7 mouse cellular contexts compared by ENCODE assay signal in genomic region chr12:108292419-108292818, GRCm38 (mm10). TPM values are rescaled to one million over a fixed set of nuclear protein-coding genes. Genes with fewer than 3 reads are reported as not detected.
A peak's percentile ranks its signal among the peaks of the same experiment; 100 is the strongest.
DNase-seq lines count a peak whose midpoint lies in the region; ATAC-seq lines count a peak whose summit lies in the region.

No protein-coding gene starts in this region.

- H3K9ac ChIP-seq in lung, embryonic 15.5 days: no peak overlapping the region
- no peak overlapping the region for H3K9ac ChIP-seq in embryonic facial prominence, embryonic 11.5 days (replicated peaks; ENCODE audit: low read length)
- no peak overlapping the region for H3K9ac ChIP-seq in intestine, embryonic 15.5 days

- H3K4me2 ChIP-seq in lung, embryonic 15.5 days: peak overlapping the region; percentile 4
- no peak overlapping the region for H3K4me2 ChIP-seq in embryonic facial prominence, embryonic 11.5 days (ENCODE audit: low read depth, low read length)
- H3K4me2 ChIP-seq in intestine, embryonic 15.5 days (replicated peaks): peak overlapping the region; percentile 37

- WGBS in lung, embryonic 15.5 days: 11% methylated on average over 9 of the region's 9 CpGs
- 6% methylated on average over 9 of the region's 9 CpGs for WGBS in embryonic facial prominence, embryonic 11.5 days
- WGBS in intestine, embryonic 15.5 days: 27% methylated on average over 9 of the region's 9 CpGs

- H3K4me3 ChIP-seq in lung, embryonic 15.5 days: no peak overlapping the region
- H3K4me3 ChIP-seq in embryonic facial prominence, embryonic 11.5 days (ENCODE audit: low read depth, low read length): no peak overlapping the region
- H3K4me3 ChIP-seq in intestine, embryonic 15.5 days (replicated peaks): no peak overlapping the region

- H3K27me3 ChIP-seq in lung, embryonic 15.5 days: no peaks in the 10 kb centered on the region
- no peaks in the 10 kb centered on the region for H3K27me3 ChIP-seq in embryonic facial prominence, embryonic 11.5 days (ENCODE audit: control insufficient read depth, insufficient read depth, low read length)
- 0 out of 2 replicates have a peak, but pooled peaks cover 3% of the 10 kb centered on the region for H3K27me3 ChIP-seq in intestine, embryonic 15.5 days (replicated peaks)

- no peak for DNase-seq in lung, postnatal 25 days (ENCODE audit: low spot score)
- peak; percentile 68 for DNase-seq in embryonic facial prominence, embryonic 11.5 days (ENCODE audit: low spot score)
- DNase-seq in naive thymus-derived CD4-positive, alpha-beta T cell, adult 2 months (ENCODE audit: low read depth): peak; percentile 21
- DNase-seq in urinary bladder, postnatal 10 days (ENCODE audit: low spot score): no peak
- DNase-seq in kidney, postnatal 36 days: no peak

- H3K4me1 ChIP-seq in lung, embryonic 15.5 days: peaks cover 5% of the 10 kb centered on the region
- no peaks in the 10 kb centered on the region for H3K4me1 ChIP-seq in embryonic facial prominence, embryonic 11.5 days (ENCODE audit: control insufficient read depth, insufficient read depth, low read length)
- peaks cover 9% of the 10 kb centered on the region; the same call in 1 of the 2 replicates for H3K4me1 ChIP-seq in intestine, embryonic 15.5 days (replicated peaks)

- peak; percentile 41; the same call in 1 of the 2 replicates for ATAC-seq in lung, embryonic 15.5 days (ENCODE audit: borderline replicate concordance, extremely low read depth, low FRiP score, low TSS enrichment)
- peak; percentile 66 for ATAC-seq in embryonic facial prominence, embryonic 11.5 days (replicated peaks; ENCODE audit: insufficient number of reproducible peaks, low FRiP score, low TSS enrichment, low read depth)
- peak; percentile 65 for ATAC-seq in intestine, embryonic 15.5 days

- no peak overlapping the region for H3K27ac ChIP-seq in lung, embryonic 15.5 days
- no peak overlapping the region for H3K27ac ChIP-seq in embryonic facial prominence, embryonic 11.5 days (replicated peaks; ENCODE audit: low read depth, low read length)
- H3K27ac ChIP-seq in intestine, embryonic 15.5 days: no peak overlapping the region

- H3K36me3 ChIP-seq in lung, embryonic 15.5 days: no peaks in the 10 kb centered on the region
- no peaks in the 10 kb centered on the region for H3K36me3 ChIP-seq in embryonic facial prominence, embryonic 11.5 days (replicated peaks; ENCODE audit: control insufficient read depth, insufficient read depth, low read depth, low read length)
- no peaks in the 10 kb centered on the region for H3K36me3 ChIP-seq in intestine, embryonic 15.5 days

- no peaks in the 10 kb centered on the region for H3K9me3 ChIP-seq in lung, embryonic 15.5 days
- no peaks in the 10 kb centered on the region for H3K9me3 ChIP-seq in embryonic facial prominence, embryonic 11.5 days (replicated peaks; ENCODE audit: control insufficient read depth, low read length)
- H3K9me3 ChIP-seq in intestine, embryonic 15.5 days: no peaks in the 10 kb centered on the region

RNA-seq across cellular contexts. Expression of gene Hhipl1, which starts 13.7 kb away (rescaled TPM):
- polyA plus RNA-seq in lung, embryonic 15.5 days (2015; fragmentation: Nextera tagmentation; extraction: Ambion mirVana): 0.89 and 1.0 TPM in 2 replicates
- 0.43 and 0.59 TPM in 2 replicates for polyA plus RNA-seq in embryonic facial prominence, embryonic 11.5 days (2014; fragmentation: Nextera tagmentation; extraction: Ambion mirVana)
- polyA plus RNA-seq in intestine, embryonic 15.5 days (2015; fragmentation: Nextera tagmentation; extraction: Ambion mirVana): 0.55 and 0.69 TPM in 2 replicates

RNA-seq across cellular contexts. Expression of gene Ccdc85c, which starts 17.2 kb away (rescaled TPM):
- 4.9 and 6.1 TPM in 2 replicates for polyA plus RNA-seq in lung, embryonic 15.5 days (2015; fragmentation: Nextera tagmentation; extraction: Ambion mirVana)
- polyA plus RNA-seq in embryonic facial prominence, embryonic 11.5 days (2014; fragmentation: Nextera tagmentation; extraction: Ambion mirVana): 8.4 and 9.8 TPM in 2 replicates
- polyA plus RNA-seq in intestine, embryonic 15.5 days (2015; fragmentation: Nextera tagmentation; extraction: Ambion mirVana): 8.7 and 9.3 TPM in 2 replicates

RNA-seq across cellular contexts. Expression of gene Cyp46a1, which starts 41.8 kb away (rescaled TPM):
- 6.3 and 6.6 TPM in 2 replicates for polyA plus RNA-seq in lung, embryonic 15.5 days (2015; fragmentation: Nextera tagmentation; extraction: Ambion mirVana)
- polyA plus RNA-seq in embryonic facial prominence, embryonic 11.5 days (2014; fragmentation: Nextera tagmentation; extraction: Ambion mirVana): 2.9 and 3.1 TPM in 2 replicates
- 5.3 and 5.4 TPM in 2 replicates for polyA plus RNA-seq in intestine, embryonic 15.5 days (2015; fragmentation: Nextera tagmentation; extraction: Ambion mirVana)

Comparison
In these comparisons a context has a peak if more than half of its experiments do, and no peak if none do; other contexts are left out.
1. DNase-seq: peak in embryonic facial prominence, embryonic 11.5 days (single experiment) and naive thymus-derived CD4-positive, alpha-beta T cell, adult 2 months (single experiment); none in lung, postnatal 25 days (single experiment), urinary bladder, postnatal 10 days (single experiment) and kidney, postnatal 36 days (0 of 2).
2. Peak in every context shown above with its lines, with median percentiles within 50 percentile points of each other: ATAC-seq.